Mouse (Mus musculus) gonadal fat pad, adult 2 months (tissue): Measurements from ENCODE around the gene Igfbp1. TPM values are rescaled to one million over a fixed set of nuclear protein-coding genes. Genes with fewer than 3 reads are reported as not detected.
"Not testable (repeated sequence)": the region's sequence is repeated elsewhere in the genome, so short reads cannot be mapped to it uniquely, and the experiment has no call there.

Experiments used
- DNase-seq: peaks from one replicate; pipeline ENCODE4 v3.0.0-alpha.2; 2012; ENCODE audit warnings: low read depth
- polyA plus RNA-seq: library from polyadenylated mRNA; depleted of rRNA; stranded (reverse); fragments of >200 nt; gene quantifications from 2 replicates; pipeline ENCODE4 v1.2.3, GENCODE M21; 2012

The Igfbp1 gene
- polyA plus RNA-seq, 1 experiment = 0.36 TPM

DNA sequence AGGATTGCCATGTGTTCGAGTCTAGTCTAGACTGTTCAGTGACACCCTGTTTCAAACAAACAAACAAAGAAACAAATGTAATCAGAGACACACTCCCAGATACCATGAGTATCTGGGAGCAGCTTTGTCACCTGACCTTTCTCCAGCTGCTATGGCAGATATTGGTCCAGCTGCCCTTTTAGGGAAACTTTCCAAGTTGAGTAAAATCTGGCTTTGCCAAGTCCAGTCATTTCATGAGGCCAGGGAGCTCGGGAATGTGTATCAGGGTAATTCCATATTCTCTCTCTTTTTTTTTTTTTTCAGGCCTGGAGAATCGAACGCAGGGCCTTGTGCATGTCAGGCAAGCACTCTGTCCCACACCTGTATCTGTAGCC lies 2.3 kb upstream of the Igfbp1 start:
- DNase-seq = no peak

DNA sequence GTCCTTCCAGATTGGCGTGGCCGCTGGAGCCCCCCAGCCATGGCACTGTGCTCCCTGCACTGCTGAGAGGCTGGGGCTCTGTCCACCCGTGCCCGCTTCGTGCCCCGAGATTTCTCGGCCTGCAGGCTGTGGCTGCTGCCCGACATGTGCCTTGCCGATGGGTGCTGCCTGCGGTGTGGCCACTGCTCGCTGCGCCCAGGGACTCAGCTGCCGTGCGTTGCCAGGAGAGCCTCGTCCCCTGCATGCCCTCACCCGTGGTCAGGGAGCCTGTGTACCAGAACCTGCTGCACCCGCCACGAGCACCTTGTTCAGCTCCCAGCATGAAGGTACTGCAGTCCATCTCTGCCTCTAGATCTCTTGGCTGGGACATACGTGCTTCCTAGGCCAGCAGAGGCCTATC lies 424 bp downstream of the Igfbp1 start:
- DNase-seq = no peak

DNA sequence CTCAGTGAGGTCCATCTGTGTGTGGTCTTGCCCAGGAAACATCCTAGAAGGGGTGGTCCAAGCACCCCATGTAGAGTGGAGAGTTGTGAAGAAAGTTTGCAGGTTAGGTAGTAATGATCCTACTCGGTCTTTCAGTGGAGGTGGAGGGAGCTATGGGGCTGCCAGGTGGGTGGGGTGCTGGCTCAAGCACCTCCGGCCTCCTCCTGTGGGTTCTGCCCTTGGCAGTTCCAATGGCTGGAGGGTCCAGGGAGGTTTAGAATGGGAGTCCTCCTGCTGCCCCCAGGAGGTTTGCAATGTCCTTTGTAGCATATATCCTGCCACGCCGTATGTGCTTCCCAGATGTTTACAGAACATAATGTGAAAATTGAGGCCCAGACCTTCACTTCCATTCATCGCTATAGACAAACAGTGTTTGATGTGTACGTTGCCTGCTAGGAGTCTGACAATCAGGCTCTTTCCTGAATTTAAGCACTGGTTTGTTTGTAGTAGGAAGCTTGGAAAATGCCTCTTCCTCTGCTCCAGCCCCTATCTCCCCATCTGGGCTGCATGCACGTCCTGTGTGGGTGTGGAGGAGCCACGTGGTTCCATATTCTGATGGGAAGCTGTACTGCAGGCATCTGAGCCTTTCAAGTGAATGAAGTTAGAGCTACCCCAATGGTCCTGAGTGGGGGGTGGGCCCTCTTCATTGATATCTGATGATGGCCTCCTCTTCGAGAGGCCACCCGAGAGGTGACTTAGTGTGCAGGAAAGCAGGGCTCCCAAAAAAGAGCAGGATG lies 1.1 kb downstream of the Igfbp1 start:
- no peak for DNase-seq

DNA sequence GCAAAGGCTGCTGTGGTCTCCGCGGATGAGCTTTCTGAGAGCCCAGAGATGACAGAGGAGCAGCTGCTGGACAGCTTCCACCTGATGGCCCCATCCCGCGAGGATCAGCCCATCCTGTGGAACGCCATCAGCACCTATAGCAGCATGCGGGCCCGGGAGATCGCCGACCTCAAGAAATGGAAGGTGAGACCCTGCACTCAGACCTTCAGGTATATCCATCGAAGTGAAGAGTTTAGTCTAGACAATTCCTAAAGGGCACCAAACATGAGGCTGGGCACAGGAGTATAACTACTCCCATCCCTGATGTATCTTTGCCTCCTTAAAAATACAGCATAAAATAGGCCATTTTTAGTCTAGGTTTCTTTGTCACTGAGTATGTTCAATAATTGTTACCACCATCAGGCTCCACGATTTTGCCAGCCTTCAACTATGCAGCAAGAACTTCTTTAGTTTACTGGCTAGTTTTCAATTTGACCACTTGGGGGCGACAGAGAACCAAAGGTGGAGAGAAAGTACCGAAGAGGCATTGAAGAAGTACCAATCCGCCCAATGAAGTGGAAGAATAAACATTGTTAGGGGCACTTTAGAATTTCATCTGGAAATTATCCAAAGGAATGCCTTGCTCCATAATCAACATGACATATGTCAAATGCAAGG lies 2.3 kb downstream of the Igfbp1 start:
- no peak for DNase-seq

GRCm38 (mm10) chr11:7200393-7200783 lies 2.8 kb downstream of the Igfbp1 start:
- no peak for DNase-seq

DNA sequence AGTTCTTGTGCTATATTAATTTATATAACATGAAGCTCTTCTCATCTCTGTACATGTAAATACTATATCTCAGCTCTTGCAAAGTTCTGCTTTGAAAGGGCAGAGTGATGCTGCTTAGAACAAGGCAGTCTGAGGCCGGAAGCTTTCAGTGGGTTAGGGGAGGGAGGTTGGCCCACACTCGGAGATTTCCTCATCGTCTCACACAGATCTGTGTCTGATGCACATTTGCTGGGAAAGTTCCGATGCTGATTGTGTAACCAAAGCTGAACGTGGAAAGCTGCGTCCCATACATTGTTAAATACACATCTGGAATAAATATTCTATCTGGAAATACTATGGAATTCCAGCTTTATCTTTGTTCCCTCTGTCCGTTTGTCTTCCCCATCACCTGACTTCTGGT lies 4.6 kb downstream of the Igfbp1 start:
- no peak for DNase-seq

DNA sequence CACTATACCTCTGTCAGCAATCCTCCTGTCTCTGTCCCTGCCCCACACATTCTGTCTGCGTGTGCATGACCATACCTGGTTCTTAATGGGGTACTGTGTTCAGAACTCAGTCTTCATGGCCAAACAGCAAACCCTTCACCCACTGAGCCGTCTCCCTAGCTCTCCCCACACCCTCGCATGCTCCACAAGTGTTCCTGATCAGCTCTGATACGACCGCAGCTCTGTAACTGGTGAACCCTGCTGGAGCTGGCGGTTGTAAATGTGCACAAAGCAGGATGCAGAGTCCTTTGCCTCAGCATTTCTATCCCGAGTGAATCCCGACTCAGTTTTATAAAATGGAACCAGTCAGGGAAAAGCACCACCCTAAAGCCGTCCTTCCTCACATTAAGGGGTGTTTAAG lies 6.3 kb downstream of the Igfbp1 start:
- no peak for DNase-seq

- DNase-seq = no peak
Observed at GRCm38 (mm10) chr11:7210343-7210742, 12.8 kb downstream of the Igfbp1 start.

- no peak for DNase-seq
Observed at GRCm38 (mm10) chr11:7211211-7211610, 13.6 kb downstream of the Igfbp1 start.

DNA sequence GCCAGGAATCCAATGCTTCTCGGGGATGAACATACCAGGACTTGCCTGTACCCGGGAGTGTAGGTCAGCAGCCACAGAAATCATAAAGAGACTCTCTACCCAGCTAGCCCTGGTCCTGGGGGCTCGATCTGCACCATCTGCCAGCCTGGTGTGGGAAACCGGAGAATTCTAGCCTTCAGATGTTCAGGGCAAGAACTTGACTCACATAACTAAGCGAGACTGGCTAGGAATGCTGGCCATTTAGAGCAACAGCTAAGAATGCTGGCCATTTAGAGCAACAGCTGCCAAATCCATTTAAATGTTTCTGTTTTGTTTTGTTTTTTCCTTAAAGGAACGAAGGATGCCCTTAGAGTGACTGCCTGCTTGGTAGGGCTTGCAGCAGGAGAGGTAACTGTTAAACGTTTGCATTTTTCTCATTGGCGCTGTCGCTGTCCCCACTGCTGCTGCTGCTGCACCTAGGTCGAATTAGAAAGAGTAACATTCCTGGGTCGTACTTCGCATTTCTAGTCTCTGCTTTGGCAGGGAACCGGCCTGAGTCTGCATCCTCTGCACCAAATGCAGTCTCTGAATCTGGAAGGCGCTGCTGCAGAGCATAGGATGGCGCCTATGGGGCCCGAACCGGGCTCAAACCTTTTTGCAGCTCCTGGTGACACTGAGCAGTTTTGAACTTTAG lies 14.7 kb downstream of the Igfbp1 start:
- no peak for DNase-seq

- DNase-seq = no peak
Observed at GRCm38 (mm10) chr11:7213161-7213500, 15.5 kb downstream of the Igfbp1 start.

DNA sequence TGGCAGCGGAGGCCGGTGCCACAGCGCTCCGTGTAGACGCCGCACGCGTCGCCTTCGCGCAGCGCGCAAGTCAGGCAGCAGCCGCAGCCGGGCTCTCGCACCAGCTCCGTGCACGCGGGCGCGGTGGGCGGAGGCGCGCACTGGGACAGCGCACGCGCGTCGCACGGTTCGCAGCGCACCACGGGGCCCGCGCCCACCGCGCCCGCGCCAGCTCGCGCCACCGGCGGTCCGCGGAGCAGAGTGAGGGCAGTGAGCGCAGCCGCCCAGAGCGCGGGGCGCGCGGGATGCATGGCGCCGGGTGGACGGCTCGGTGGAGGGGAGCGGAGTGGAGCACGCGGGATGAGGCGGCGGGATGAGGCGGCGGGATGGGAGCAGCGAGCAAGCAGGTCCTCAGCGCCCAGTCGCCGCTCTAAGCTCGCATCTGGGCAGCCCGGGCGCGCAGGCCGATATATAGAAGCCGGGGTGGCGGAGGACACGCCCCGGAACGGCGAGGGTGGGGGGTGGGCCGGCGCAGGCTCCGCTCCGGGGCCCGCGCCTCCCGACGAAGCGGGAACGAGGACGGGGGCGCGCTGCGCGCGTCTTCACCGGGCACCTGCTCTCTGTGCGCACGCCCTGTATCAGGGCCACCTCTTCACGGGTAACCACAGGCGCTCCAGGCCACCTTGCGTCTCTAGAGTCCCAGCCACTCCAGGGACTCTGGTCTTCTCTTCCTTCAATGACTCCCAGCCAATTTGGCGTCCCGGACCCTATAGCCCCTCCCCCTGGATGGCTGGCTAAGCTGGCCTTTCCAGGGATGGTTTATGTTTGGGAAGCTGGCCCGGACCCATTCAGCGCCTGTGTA lies 16.1 kb downstream of the Igfbp1 start, which contains the start of gene Igfbp3:
Igfbp3 (minus strand) TSS at position 423 of the 841 bp plus-strand sequence.
- DNase-seq = no peak

GRCm38 (mm10) chr11:7214342-7214660 lies 16.7 kb downstream of the Igfbp1 start:
- no peak for DNase-seq

DNA sequence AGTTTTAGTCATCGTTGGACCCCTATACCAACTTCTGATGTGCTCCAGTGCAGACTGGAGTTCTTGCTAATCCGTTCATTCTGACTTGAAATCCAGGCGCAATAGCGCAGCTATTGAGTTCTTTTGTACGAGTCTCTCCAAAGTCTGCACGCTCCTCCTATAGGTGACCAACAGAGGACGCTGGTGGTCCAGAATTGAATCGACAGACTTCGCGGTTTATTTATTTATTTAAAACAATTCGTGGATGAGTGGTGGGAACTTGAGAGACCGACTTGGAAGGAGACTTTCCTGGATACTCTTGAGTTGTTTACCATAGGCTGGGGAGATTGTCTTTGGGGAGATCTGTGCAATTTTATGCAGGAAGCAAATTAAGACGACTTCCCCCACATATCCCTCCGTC lies 17.2 kb downstream of the Igfbp1 start:
- DNase-seq = no peak

DNA sequence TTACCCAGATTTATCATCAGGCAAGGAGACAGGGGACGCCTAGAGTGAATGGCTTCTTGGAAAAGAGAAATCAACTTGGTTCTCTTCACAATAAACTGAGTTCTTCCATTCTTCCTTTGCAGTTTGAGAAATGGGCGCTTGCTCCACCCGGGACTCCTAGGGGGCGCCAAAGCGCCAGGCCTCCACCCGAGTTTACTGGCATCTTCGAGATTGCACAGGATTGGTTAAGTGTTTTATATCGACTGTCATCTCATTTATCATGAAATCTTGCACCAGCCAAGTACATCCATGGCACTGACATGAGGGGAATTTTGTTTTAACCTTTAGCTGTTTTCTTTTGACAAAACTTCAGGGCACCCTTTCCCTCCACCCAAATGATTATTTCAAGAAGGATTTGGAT lies 18.1 kb downstream of the Igfbp1 start:
- no peak for DNase-seq

DNA sequence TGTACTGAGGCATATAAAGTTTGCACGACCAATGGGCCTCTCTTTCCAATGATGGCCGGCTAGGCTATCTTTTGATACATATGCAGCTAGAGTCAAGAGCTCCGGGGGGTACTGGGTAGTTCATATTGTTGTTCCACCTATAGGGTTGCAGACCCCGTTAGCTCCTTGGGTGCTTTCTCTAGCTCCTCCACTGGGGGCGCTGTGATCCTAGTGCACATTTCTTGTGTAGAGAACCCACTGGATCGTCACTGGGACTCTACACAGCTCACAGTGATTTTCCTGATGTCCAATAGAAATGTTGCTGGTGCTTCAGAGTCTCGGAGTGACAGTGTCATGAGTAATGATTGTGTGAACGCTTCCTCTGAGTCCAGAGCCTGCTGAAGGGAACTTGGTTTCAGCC lies 24.2 kb downstream of the Igfbp1 start:
- not testable (repeated sequence) for DNase-seq

- DNase-seq = no peak
Observed at GRCm38 (mm10) chr11:7226200-7226599, 28.6 kb downstream of the Igfbp1 start.

DNA sequence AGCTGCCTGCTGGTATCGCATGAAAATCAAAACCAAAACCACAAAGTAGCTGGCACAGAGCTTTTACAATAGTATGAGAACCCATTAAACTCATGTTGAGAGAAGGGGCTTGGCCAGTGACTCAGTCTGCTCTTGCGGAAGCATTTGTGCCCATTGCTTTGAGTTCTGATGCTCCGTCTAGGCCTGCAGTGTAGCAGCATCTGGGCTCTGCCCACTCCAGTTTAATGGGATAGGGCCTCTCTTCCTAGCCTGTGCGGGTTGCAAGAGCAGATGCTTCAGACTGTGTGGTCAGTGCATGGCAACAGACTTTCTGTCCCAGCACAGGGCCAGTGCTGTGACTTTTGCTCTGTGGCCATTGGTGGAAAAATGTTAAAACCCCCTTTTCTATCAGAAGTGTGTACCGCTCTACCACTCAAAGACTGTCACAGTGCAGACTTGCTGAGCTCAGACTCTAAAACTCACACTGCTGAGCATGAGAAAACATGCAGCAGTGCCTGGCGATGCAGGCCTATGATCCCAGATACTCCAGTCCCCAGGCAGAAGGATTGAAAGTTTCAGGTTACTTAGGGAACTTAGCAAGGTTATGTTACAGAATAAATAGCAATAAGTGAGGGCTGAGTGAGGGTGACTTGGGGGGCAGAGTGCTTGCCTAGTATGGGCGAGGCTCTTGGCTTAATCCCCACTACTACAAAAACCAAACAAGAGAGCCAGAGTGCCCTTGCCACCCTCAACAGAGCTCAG lies 29.4 kb downstream of the Igfbp1 start:
- DNase-seq = no peak

DNA sequence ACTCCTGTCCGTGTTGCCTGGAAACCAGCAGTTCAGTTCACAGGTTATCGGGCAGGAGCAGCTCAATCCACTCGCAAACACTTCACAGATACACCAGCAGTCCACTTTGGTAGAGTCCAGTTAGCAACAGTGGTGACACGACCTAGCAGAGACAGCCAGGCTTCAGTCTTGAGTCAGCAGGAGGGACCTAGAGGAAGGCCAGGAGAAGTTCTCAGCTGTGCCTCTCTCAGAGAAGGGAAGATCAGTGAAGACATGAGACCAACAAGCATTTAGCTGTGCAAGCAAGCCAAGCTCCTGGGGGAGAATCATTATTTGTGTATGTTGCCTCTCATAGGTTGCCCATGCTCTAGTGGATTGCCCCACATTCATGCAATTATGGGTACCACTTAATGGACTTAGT lies 30.5 kb downstream of the Igfbp1 start:
- no peak for DNase-seq

- no peak for DNase-seq
Observed at GRCm38 (mm10) chr11:7230000-7230399, 32.4 kb downstream of the Igfbp1 start.

- DNase-seq = no peak
Observed at GRCm38 (mm10) chr11:7231958-7232357, 34.4 kb downstream of the Igfbp1 start.

GRCm38 (mm10) chr11:7233333-7233732 lies 35.8 kb downstream of the Igfbp1 start:
- no peak for DNase-seq
